Mouse (Mus musculus): Measurements from ENCODE around the gene Hnrnpc.

DNA sequence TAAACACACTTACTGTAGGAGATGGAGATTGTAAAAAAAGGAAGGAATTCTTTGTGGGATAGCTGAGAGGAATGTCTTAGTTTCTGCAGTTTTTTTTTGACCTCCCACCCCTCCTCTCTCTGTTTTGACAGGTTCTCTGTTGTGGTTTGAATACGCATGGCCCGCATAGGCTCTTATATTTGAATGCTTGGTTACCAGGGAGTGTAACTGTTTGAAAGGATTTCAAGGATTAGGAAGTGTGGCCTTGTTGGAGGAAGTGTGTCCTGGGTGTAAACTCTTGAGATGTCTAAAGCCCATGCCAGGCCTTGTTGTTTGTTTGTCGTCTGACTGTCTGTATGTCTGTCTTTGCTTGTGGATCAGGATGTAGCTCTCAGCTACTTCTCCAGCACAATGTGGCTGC lies 48.8 kb upstream of the Hnrnpc start:
- TF ChIP-seq CTCF (IDR thresholded peaks at IDR 0.05; ENCODE audit: low read depth): no peak
- no peak for TF ChIP-seq EP300 (IDR thresholded peaks at IDR 0.05; ENCODE audit: low read depth)

Measured in liver, embryonic 14.5 days (tissue).